Comparison of ENCODE assay signal across 13 mouse cellular contexts in the genomic region with DNA sequence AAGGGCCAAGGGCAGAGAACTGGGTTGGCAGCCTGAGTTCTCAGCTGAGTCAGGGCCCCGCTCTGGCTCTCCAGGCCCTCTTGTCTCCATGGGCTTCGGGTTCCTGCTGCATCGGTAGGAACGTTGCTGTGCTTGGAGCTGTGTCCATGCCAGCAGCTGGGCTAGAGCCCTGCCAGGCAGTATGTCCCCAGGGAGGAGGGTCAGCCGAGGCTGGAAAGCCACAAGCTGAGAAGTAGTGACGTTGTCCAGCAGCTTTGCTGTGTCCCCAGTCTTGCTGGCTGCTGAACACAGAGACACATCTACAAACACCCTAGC.
A peak's percentile ranks its signal among the peaks of the same experiment; 100 is the strongest.
DNase-seq lines count a peak whose midpoint lies in the region; TF ChIP-seq lines count a peak whose summit lies in the region.
"Had no signal": no experiment of that assay in that cellular context is flagged by ENCODE, and none has a peak within 500 bp of the region (broad histone marks: within the 10 kb centered on the region; RNA-seq: fewer than 3 reads in every experiment).

No protein-coding gene starts in this region.

- TF ChIP-seq CTCF in cerebellum, adult 2 months (IDR thresholded peaks at IDR 0.05; ENCODE audit: borderline replicate concordance, insufficient read depth, low read depth, low read length), result no peak

- peak; percentile 31 for DNase-seq in kidney, adult 18-20 months
- DNase-seq in kidney, adult 11 months, result no peak
- peak; percentile 41 for DNase-seq in adrenal gland, postnatal 25 days
- peak; percentile 78 for DNase-seq in gastrocnemius, postnatal 14 days
- peak; percentile 62 for DNase-seq in lung, postnatal 14 days
- no peak for DNase-seq in retina, postnatal 1 day
- no peak for DNase-seq in cerebellum, adult 2 months
- DNase-seq: cerebellum, adult 18-20 months; thymus, postnatal 4 days had no signal

- H3K27me3 ChIP-seq in cerebellum, adult 2 months (ENCODE audit: control insufficient read depth, insufficient read depth, low read length), result no peaks in the 10 kb centered on the region; the same call in 1 of the 2 replicates
- H3K27me3 ChIP-seq: CH12.LX; hindbrain, embryonic 13.5 days; kidney, embryonic 15.5 days; stomach, embryonic 15.5 days had no signal

- TF ChIP-seq POLR2A in cerebellum, adult 2 months (IDR thresholded peaks at IDR 0.05; ENCODE audit: borderline replicate concordance, insufficient read depth, low read length), result no peak

- no peak overlapping the region for H3K27ac ChIP-seq in cerebellum, adult 2 months (ENCODE audit: insufficient read depth, low read length)
- H3K27ac ChIP-seq: hindbrain, embryonic 13.5 days; kidney, embryonic 15.5 days; stomach, embryonic 15.5 days had no signal

- H3K4me1 ChIP-seq in cerebellum, adult 2 months (ENCODE audit: control insufficient read depth, insufficient read depth, low read length), result no peaks in the 10 kb centered on the region

- WGBS in cerebellum, adult 2 months, result 11% methylated on average over 6 of the region's 6 CpGs

- intact Hi-C loops in gastrocnemius, postnatal 14 days (cut with DNase I; ENCODE audit: low total_unique reads), result no loop called here

- no peak overlapping the region for H3K4me3 ChIP-seq in cerebellum, adult 2 months (replicated peaks; ENCODE audit: insufficient read depth, low read depth, low read length)
- H3K4me3 ChIP-seq: hindbrain, embryonic 13.5 days; kidney, embryonic 15.5 days; stomach, embryonic 15.5 days had no signal

Comparison
In these comparisons a context has a peak if more than half of its experiments do, and no peak if none do; other contexts are left out.
1. DNase-seq: peak in kidney, adult 18-20 months (single experiment), adrenal gland, postnatal 25 days (single experiment), gastrocnemius, postnatal 14 days (single experiment) and lung, postnatal 14 days (single experiment); none in kidney, adult 11 months (single experiment), retina, postnatal 1 day (single experiment) and cerebellum, adult 2 months (0 of 2).